ENCODE assay signal across 8 mouse cellular contexts in the genomic region with DNA sequence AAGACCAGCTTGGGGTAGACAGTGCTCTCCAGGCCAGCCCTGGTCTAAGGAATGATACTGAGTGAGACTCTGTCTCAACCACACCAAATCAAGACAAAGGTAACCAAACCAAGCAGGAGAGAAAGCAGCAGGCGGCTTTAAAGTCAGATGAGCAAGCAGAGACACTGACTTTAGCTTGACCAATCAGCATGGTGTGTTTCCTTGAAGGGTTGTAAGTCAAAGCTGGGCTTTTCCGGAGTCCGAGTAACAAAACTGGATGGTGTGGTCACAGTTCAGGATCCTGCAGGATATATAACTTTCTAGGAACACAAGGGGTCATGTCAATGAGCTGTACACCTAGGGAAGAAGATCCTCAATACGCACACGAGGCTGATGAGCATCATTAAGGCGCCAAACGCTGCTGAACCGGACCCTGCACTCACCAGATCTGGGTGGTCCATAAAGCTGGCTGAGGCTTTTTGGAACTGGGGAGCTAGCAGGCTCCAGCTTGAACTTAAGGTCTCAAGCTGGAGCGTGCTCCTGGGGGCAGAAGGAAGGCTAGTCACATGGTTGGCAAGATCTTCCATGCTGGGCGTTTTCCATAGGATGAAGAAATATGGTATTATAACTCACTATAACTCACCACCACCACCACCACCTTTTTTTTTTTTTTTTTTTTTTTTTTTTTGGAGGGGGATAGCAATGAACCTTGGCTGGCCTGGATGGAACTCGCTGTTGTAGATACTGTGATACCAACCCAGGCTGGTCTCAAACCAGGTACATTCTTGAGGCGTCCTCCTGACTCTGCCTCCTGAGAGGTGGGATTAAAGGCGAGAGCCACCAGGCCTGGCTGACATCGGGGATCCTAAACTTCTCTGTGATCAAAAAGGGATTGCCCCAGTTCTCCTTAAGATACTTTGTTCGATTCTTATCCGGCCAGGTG. TPM values are rescaled to one million over a fixed set of nuclear protein-coding genes. Genes with fewer than 3 reads are reported as not detected.
DNase-seq lines count a peak whose midpoint lies in the region; ATAC-seq and TF ChIP-seq lines count a peak whose summit lies in the region.

No protein-coding gene starts in this region.

- peaks cover 12% of the 10 kb centered on the region for H3K4me1 ChIP-seq in heart, embryonic 15.5 days (replicated peaks)
- peaks cover 18% of the 10 kb centered on the region for H3K4me1 ChIP-seq in hindbrain, embryonic 12.5 days
- H3K4me1 ChIP-seq in midbrain, embryonic 12.5 days, result peaks cover 18% of the 10 kb centered on the region

- CTCF ChIA-PET in Patski (lab: Charles Lee), result interaction anchor here (1.6 to 2.4 kb wide), 2 partner anchors 38 to 107 kb away, joined by 4 to 14 read pairs; no protein-coding TSS in a partner anchor

- no peak for TF ChIP-seq CTCF in Patski (IDR thresholded peaks at IDR 0.05)

- peak overlapping the region; percentile 53 for H3K4me2 ChIP-seq in heart, embryonic 15.5 days
- H3K4me2 ChIP-seq in hindbrain, embryonic 12.5 days (replicated peaks), result peak overlapping the region; percentile 91
- H3K4me2 ChIP-seq in midbrain, embryonic 12.5 days (replicated peaks), result peak overlapping the region; percentile 31; the same call in 1 of the 2 replicates

- H3K4me3 ChIP-seq in heart, embryonic 15.5 days, result peak overlapping the region; percentile 78
- peak overlapping the region; percentile 96 for H3K4me3 ChIP-seq in hindbrain, embryonic 12.5 days
- peak overlapping the region; percentile 99 for H3K4me3 ChIP-seq in midbrain, embryonic 12.5 days

- DNase-seq in heart, postnatal 14 days, result no peak
- no peak for DNase-seq in Patski (ENCODE audit: low read depth, low spot score)
- DNase-seq in retina, embryonic 14.5 days (ENCODE audit: low spot score), result no peak
- DNase-seq in left cerebral cortex, adult 9 months (ENCODE audit: low spot score in 2 of 2), result no peak
- no peak for DNase-seq in gastrocnemius, postnatal 4 days (ENCODE audit: low spot score in 2 of 2)

- peaks cover 22% of the 10 kb centered on the region for H3K36me3 ChIP-seq in heart, embryonic 15.5 days
- H3K36me3 ChIP-seq in hindbrain, embryonic 12.5 days, result peaks cover 21% of the 10 kb centered on the region
- H3K36me3 ChIP-seq in midbrain, embryonic 12.5 days, result peaks cover 25% of the 10 kb centered on the region

- ATAC-seq in heart, embryonic 15.5 days (replicated peaks; ENCODE audit: insufficient number of reproducible peaks, insufficient read depth, low FRiP score, low read depth), result no peak; the same call in 1 of the 2 replicates
- ATAC-seq in Patski, result peak; percentile 24
- ATAC-seq in hindbrain, embryonic 12.5 days (ENCODE audit: low FRiP score), result peak; percentile 39
- peak; percentile 31 for ATAC-seq in midbrain, embryonic 12.5 days (ENCODE audit: low FRiP score, low read depth)

- H3K27me3 ChIP-seq in heart, embryonic 15.5 days, result no peaks in the 10 kb centered on the region
- no peaks in the 10 kb centered on the region for H3K27me3 ChIP-seq in Patski
- H3K27me3 ChIP-seq in hindbrain, embryonic 12.5 days, result no peaks in the 10 kb centered on the region
- H3K27me3 ChIP-seq in midbrain, embryonic 12.5 days, result peaks cover 10% of the 10 kb centered on the region

- no peak overlapping the region for H3K9ac ChIP-seq in heart, embryonic 15.5 days
- H3K9ac ChIP-seq in hindbrain, embryonic 12.5 days, result no peak overlapping the region
- H3K9ac ChIP-seq in midbrain, embryonic 12.5 days (replicated peaks), result no peak overlapping the region

- 44% methylated on average over 16 of the region's 16 CpGs for WGBS in heart, embryonic 15.5 days
- WGBS in hindbrain, embryonic 12.5 days, result 54% methylated on average over 16 of the region's 16 CpGs
- WGBS in midbrain, embryonic 12.5 days, result 55% methylated on average over 16 of the region's 16 CpGs

- H3K27ac ChIP-seq in heart, embryonic 15.5 days, result no peak overlapping the region
- no peak overlapping the region for H3K27ac ChIP-seq in hindbrain, embryonic 12.5 days
- H3K27ac ChIP-seq in midbrain, embryonic 12.5 days (replicated peaks), result no peak overlapping the region

- in situ Hi-C loops in Patski (cut with MboI; ENCODE audit: low pct_unique_long_range_greater_than_20kb), result loop anchor here (5.0 kb wide), 2 partner anchors 62 to 112 kb away; no protein-coding TSS in a partner anchor

- H3K9me3 ChIP-seq in heart, embryonic 15.5 days (replicated peaks), result no peaks in the 10 kb centered on the region
- no peaks in the 10 kb centered on the region for H3K9me3 ChIP-seq in hindbrain, embryonic 12.5 days (replicated peaks)
- H3K9me3 ChIP-seq in midbrain, embryonic 12.5 days, result no peaks in the 10 kb centered on the region

- POLR2A ChIA-PET in Patski (lab: Charles Lee), result interaction anchor here (1.3 kb wide), 1 partner anchor 20 kb away, joined by 3 read pairs; no protein-coding TSS in a partner anchor

- intact Hi-C loops in heart, postnatal 14 days (cut with DNase I), result no loop called here

RNA-seq across cellular contexts. Expression of a gene that starts 0.6 kb away (rescaled TPM):
- 180 and 243 TPM in 2 replicates for polyA plus RNA-seq in heart, embryonic 15.5 days (2015; fragmentation: Nextera tagmentation; extraction: Ambion mirVana)
- 100 to 1,000 TPM; 223 to 252 TPM for total RNA-seq in heart, postnatal 14 days (2021)
- polyA plus RNA-seq in Patski (2021), result 562 TPM
- 257 and 282 TPM in 2 replicates for polyA plus RNA-seq in hindbrain, embryonic 12.5 days (2016; fragmentation: Nextera tagmentation; extraction: Ambion mirVana)
- polyA plus RNA-seq in midbrain, embryonic 12.5 days (2016; fragmentation: Nextera tagmentation; extraction: Ambion mirVana), result 264 and 283 TPM in 2 replicates
- 100 to 1,000 TPM; 405 to 428 TPM for total RNA-seq in gastrocnemius, postnatal 4 days (2021)

RNA-seq across cellular contexts. Expression of a gene that starts 6.1 kb away (rescaled TPM):
- polyA plus RNA-seq in heart, embryonic 15.5 days (2015; fragmentation: Nextera tagmentation; extraction: Ambion mirVana), result 98.4 and 103 TPM in 2 replicates
- total RNA-seq in heart, postnatal 14 days (2021), result 10 to 100 TPM; 84.5 to 95.8 TPM
- 0.17 TPM for polyA plus RNA-seq in Patski (2021)
- polyA plus RNA-seq in hindbrain, embryonic 12.5 days (2016; fragmentation: Nextera tagmentation; extraction: Ambion mirVana), result 2.5 and 3.8 TPM in 2 replicates
- polyA plus RNA-seq in midbrain, embryonic 12.5 days (2016; fragmentation: Nextera tagmentation; extraction: Ambion mirVana), result 2.7 and 2.8 TPM in 2 replicates
- under 1 TPM in 1 of 2 experiments, not detected in 1; 0.32 TPM for total RNA-seq in gastrocnemius, postnatal 4 days (2021)

RNA-seq across cellular contexts. Expression of a gene that starts 13.5 kb away (rescaled TPM):
- 0.06 and 0.22 TPM in 2 replicates for polyA plus RNA-seq in heart, embryonic 15.5 days (2015; fragmentation: Nextera tagmentation; extraction: Ambion mirVana)
- total RNA-seq in heart, postnatal 14 days (2021), result under 1 TPM; 0.10 to 0.60 TPM
- polyA plus RNA-seq in Patski (2021), result 0.96 TPM
- 4.1 and 4.8 TPM in 2 replicates for polyA plus RNA-seq in hindbrain, embryonic 12.5 days (2016; fragmentation: Nextera tagmentation; extraction: Ambion mirVana)
- 3.5 and 4.9 TPM in 2 replicates for polyA plus RNA-seq in midbrain, embryonic 12.5 days (2016; fragmentation: Nextera tagmentation; extraction: Ambion mirVana)
- total RNA-seq in gastrocnemius, postnatal 4 days (2021), result under 1 TPM; 0.18 to 0.27 TPM

RNA-seq across cellular contexts. Expression of a gene that starts 27.9 kb away (rescaled TPM):
- 15.3 and 20.3 TPM in 2 replicates for polyA plus RNA-seq in heart, embryonic 15.5 days (2015; fragmentation: Nextera tagmentation; extraction: Ambion mirVana)
- total RNA-seq in heart, postnatal 14 days (2021), result 10 to 100 TPM; 25.9 to 27.2 TPM
- polyA plus RNA-seq in Patski (2021), result 42.2 TPM
- polyA plus RNA-seq in hindbrain, embryonic 12.5 days (2016; fragmentation: Nextera tagmentation; extraction: Ambion mirVana), result 25.3 and 25.6 TPM in 2 replicates
- polyA plus RNA-seq in midbrain, embryonic 12.5 days (2016; fragmentation: Nextera tagmentation; extraction: Ambion mirVana), result 22.6 and 24.5 TPM in 2 replicates
- total RNA-seq in gastrocnemius, postnatal 4 days (2021), result 10 to 100 TPM; 21.3 to 26.0 TPM

RNA-seq across cellular contexts. Expression of a gene that starts 33.4 kb away (rescaled TPM):
- polyA plus RNA-seq in heart, embryonic 15.5 days (2015; fragmentation: Nextera tagmentation; extraction: Ambion mirVana), result not detected in 2 replicates
- not detected for total RNA-seq in heart, postnatal 14 days (2021)
- polyA plus RNA-seq in Patski (2021), result 0.12 TPM
- polyA plus RNA-seq in hindbrain, embryonic 12.5 days (2016; fragmentation: Nextera tagmentation; extraction: Ambion mirVana), result 1.2 and 2.1 TPM in 2 replicates
- polyA plus RNA-seq in midbrain, embryonic 12.5 days (2016; fragmentation: Nextera tagmentation; extraction: Ambion mirVana), result 4.0 and 5.2 TPM in 2 replicates
- not detected for total RNA-seq in gastrocnemius, postnatal 4 days (2021)

Comparison
In these comparisons a context has a peak if more than half of its experiments do, and no peak if none do; other contexts are left out.
1. H3K4me2 ChIP-seq: peak in every context shown above with its lines; median percentile 91 in hindbrain, embryonic 12.5 days; 53 in heart, embryonic 15.5 days; 31 in midbrain, embryonic 12.5 days.
2. RNA of a gene that starts 6.1 kb away (polyA plus RNA-seq): 98.4 to 103 TPM in heart, embryonic 15.5 days; 2.5 to 3.8 TPM in hindbrain, embryonic 12.5 days, 2.7 to 2.8 TPM in midbrain, embryonic 12.5 days and 0.17 TPM in Patski (single experiment); every median in the first group is over 10 times any median in the second.
3. Peak in every context shown above with its lines, with median percentiles within 50 percentile points of each other: H3K4me3 ChIP-seq.